Mouse (Mus musculus) heart, embryonic 15.5 days (tissue): ENCODE measurements around the gene Cfap298. TPM values are rescaled to one million over a fixed set of nuclear protein-coding genes. Genes with fewer than 3 reads are reported as not detected.

Experiments used
- ATAC-seq: fragments of 200-750 bp; cut with Nextera tagmentation; replicated peaks from 2 replicates; pipeline ENCODE4 v1.8.0; 2017; ENCODE audit warnings: low read depth, moderate TSS enrichment; ENCODE audit not compliant: insufficient number of reproducible peaks, insufficient read depth, low FRiP score
- H3K27ac ChIP-seq: fragments of 300-500 bp; sonication (generic); 2 replicates; pipeline ENCODE4 v1.5.1; 2015; ENCODE audit warnings: mild to moderate bottlenecking, inconsistent platforms
- H3K27me3 ChIP-seq: fragments of 300-500 bp; sonication (generic); 2 replicates; pipeline ENCODE4 v1.6.1; 2015; ENCODE audit warnings: inconsistent platforms
- H3K36me3 ChIP-seq: fragments of 300-500 bp; sonication (generic); 2 replicates; pipeline ENCODE4 v1.6.1; 2015; ENCODE audit warnings: mild to moderate bottlenecking, inconsistent platforms
- H3K4me1 ChIP-seq: fragments of 300-500 bp; sonication (generic); replicated peaks from 2 replicates; pipeline ENCODE4 v1.6.1; 2015; ENCODE audit warnings: inconsistent platforms
- H3K4me2 ChIP-seq: fragments of 300-500 bp; sonication (generic); 2 replicates; pipeline ENCODE4 v1.6.1; 2015; ENCODE audit warnings: inconsistent platforms, mild to moderate bottlenecking, moderate library complexity
- H3K4me3 ChIP-seq: fragments of 300-500 bp; sonication (generic); 2 replicates; pipeline ENCODE4 v1.5.1; 2015; ENCODE audit warnings: mild to moderate bottlenecking, inconsistent platforms
- H3K9ac ChIP-seq: fragments of 300-500 bp; sonication (generic); 2 replicates; pipeline ENCODE4 v1.6.1; 2015; ENCODE audit warnings: mild to moderate bottlenecking, inconsistent platforms
- H3K9me3 ChIP-seq: fragments of 300-500 bp; sonication (generic); replicated peaks from 2 replicates; pipeline ENCODE4 v1.6.1; 2016; ENCODE audit warnings: inconsistent platforms
- WGBS: fragments of 180-500 bp; shearing (Covaris S2); methylation state at CpG from one replicate; pipeline ENCODE4 v1.1.7; 2015; ENCODE audit warnings: mixed read lengths; 5-methylcytosine and 5-hydroxymethylcytosine counted together
- polyA plus RNA-seq: library from polyadenylated mRNA; unstranded; fragments of >200 nt; fragmentation: Nextera tagmentation; extraction: Ambion mirVana; gene quantifications from 2 replicates; pipeline ENCODE4 v1.2.1, GENCODE M21; 2015

The Cfap298 gene
- polyA plus RNA-seq, 1 experiment from 2014 or later: 44.2 TPM

DNA sequence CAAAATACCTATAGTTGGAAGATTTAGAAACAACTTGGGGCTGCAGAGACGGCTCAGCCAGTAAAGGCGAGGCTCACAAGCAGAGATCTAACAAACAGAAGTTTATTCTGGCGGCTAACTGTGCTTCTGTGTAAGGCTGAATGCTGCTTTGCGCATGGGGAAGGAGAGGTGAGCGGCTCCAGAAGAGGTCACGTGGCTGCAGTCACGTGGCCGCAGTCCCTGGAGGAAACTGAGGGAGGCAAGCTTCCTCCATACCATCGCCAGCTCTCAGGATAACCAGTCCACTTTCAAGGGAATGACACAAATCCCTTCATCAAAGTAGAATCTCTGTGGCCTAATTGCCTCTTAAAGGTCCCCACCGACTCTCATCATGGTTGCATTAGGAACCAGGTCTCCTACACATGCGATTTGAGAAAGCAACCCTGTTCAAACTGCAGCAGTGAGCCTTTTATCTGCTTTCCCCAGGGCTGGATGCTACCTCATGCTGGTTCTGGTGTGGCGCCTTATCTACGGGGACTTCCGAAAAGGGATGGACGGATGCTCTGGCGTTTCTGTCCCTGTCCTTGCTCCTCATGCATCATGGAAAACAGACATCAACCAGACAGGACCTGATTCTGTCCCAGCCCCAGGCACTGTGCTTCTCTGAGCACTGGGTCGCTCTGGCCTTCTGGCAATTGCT, 23.9 kb downstream of the Cfap298 start:
- Histone ChIP-seq H3K4me2 (no peak overlapping the region), H3K9me3 (no peaks in the 10 kb centered on the region), H3K27me3 (0 out of 2 replicates have a peak, but pooled peaks cover 5% of the 10 kb centered on the region), H3K36me3 (no peaks in the 10 kb centered on the region), H3K4me1 (peaks cover 2% of the 10 kb centered on the region; the same call in 1 of the 2 replicates), H3K4me3 (no peak overlapping the region), H3K27ac (no peak overlapping the region), H3K9ac (no peak overlapping the region)
- WGBS: 61% methylated on average over 17 of the region's 17 CpGs
- no peak for ATAC-seq

DNA sequence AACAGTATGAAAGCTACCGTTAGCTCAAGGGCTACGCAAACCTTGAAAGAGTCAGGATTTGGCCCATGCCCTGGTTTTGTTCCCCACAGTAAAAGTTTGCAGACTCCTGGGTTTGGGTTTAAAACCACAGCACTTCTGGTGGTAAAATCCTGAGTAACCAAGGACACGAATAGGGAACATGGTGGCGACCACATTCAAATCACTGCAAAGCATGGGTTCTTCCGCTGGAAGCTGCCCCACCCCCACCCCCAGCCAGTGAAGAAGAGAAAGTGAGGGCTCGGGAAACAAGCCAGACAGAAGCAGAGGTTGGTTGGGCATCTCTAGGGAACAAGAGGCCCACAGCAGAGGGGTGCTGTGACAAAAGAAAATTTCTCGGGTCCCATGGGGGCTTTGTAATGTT, 27.7 kb downstream of the Cfap298 start:
- WGBS: 63% methylated on average over 7 of the region's 7 CpGs

GRCm38 (mm10) chr16:90903300-90903699, 31.6 kb downstream of the Cfap298 start:
- no peak overlapping the region for H3K4me2 ChIP-seq
- no peaks in the 10 kb centered on the region for H3K9me3 ChIP-seq
- peaks cover 9% of the 10 kb centered on the region; the same call in 1 of the 2 replicates for H3K4me1 ChIP-seq
- H3K9ac ChIP-seq: no peak overlapping the region
- ATAC-seq: no peak
- 39% methylated on average over 5 of the region's 5 CpGs for WGBS
- no peaks in the 10 kb centered on the region for H3K27me3 ChIP-seq
- peak overlapping the region; percentile 37 for H3K27ac ChIP-seq
- H3K4me3 ChIP-seq: no peak overlapping the region
- no peaks in the 10 kb centered on the region for H3K36me3 ChIP-seq

More for the DNA sequence above, 27.7 kb downstream of the Cfap298 start:
- no peak overlapping the region for H3K27ac ChIP-seq
- no peaks in the 10 kb centered on the region for H3K36me3 ChIP-seq
- H3K4me3 ChIP-seq: no peak overlapping the region
- ATAC-seq: no peak
- no peaks in the 10 kb centered on the region for H3K9me3 ChIP-seq
- no peaks in the 10 kb centered on the region for H3K27me3 ChIP-seq
- no peak overlapping the region for H3K9ac ChIP-seq
- H3K4me2 ChIP-seq: no peak overlapping the region
- H3K4me1 ChIP-seq: peaks cover 5% of the 10 kb centered on the region; the same call in 1 of the 2 replicates

DNA sequence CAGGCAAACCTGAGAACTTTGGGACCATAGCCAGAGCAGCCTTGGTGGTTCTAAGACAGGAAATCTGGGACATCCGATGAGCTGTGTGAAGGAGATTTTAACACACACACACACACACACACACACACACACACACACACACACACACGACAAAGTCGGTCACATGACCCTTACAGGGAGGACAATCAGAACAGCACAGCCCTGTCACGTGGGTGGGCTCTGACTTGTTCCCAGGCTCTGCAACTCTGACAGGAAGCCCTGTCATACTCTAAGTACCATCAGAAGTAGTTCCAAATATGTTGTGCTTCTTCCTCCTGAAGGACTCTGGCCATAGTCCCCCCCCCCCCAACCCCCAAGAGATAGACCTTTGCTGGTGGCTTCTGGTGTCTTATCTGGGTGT, 33.5 kb downstream of the Cfap298 start:
- Histone ChIP-seq H3K4me3 (no peak overlapping the region), H3K9ac (no peak overlapping the region), H3K27me3 (no peaks in the 10 kb centered on the region), H3K27ac (no peak overlapping the region), H3K4me1 (peaks cover 9% of the 10 kb centered on the region; the same call in 1 of the 2 replicates), H3K9me3 (no peaks in the 10 kb centered on the region), H3K4me2 (no peak overlapping the region), H3K36me3 (no peaks in the 10 kb centered on the region)
- WGBS: 42% methylated on average over 4 of the region's 4 CpGs
- ATAC-seq: peak; percentile 47; the same call in 1 of the 2 replicates

DNA sequence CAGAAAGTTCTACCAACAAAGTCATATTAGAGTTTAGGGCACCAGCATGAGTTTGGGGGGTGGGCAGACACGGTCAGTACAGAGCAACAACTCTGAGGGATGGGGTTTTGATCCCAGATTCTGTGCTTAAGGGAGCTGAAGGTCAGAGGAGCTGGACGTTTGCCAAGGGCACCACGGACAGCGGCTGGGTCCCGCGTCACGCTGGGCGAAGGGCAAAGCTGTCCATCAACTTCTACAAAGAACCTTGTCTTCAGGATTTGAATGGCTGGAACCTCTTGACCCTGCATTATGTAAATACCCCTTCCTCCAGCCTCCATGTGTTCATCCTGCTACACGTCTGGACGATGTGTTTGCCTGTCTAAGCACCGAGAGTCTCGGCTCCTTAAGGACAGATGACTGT, 35.4 kb downstream of the Cfap298 start:
- H3K27me3 ChIP-seq: no peaks in the 10 kb centered on the region
- no peaks in the 10 kb centered on the region for H3K9me3 ChIP-seq
- H3K9ac ChIP-seq: no peak overlapping the region
- H3K27ac ChIP-seq: no peak overlapping the region
- ATAC-seq: no peak
- H3K4me3 ChIP-seq: no peak overlapping the region
- no peak overlapping the region for H3K4me2 ChIP-seq
- WGBS: 48% methylated on average over 12 of the region's 12 CpGs
- no peaks in the 10 kb centered on the region for H3K36me3 ChIP-seq
- peaks cover 9% of the 10 kb centered on the region; the same call in 1 of the 2 replicates for H3K4me1 ChIP-seq

DNA sequence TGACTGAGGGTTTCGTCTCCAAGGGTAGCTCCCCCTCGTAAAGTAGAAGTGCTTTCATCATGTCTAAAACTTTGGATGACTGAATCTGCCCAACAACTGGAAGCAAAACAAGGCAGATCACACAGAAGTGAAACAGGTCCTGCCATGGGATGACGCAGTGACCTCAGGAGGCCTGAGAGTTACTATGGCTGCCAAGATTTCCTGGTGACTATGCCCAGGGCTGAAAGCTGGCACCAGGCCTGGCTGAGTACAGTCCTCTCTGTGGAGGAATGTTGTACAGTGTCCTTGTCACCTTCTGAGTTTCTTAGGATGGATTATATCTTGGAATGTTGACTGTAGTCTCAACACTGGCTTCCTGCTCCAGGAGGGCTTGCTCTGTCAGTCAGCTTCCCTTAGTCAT, 37.3 kb downstream of the Cfap298 start:
- no peak for ATAC-seq
- H3K36me3 ChIP-seq: no peaks in the 10 kb centered on the region
- H3K27ac ChIP-seq: no peak overlapping the region
- 72% methylated on average over 3 of the region's 3 CpGs for WGBS
- H3K27me3 ChIP-seq: no peaks in the 10 kb centered on the region
- H3K9ac ChIP-seq: no peak overlapping the region
- H3K9me3 ChIP-seq: no peaks in the 10 kb centered on the region
- H3K4me2 ChIP-seq: no peak overlapping the region
- H3K4me1 ChIP-seq: 0 out of 2 replicates have a peak, but pooled peaks cover 10% of the 10 kb centered on the region
- H3K4me3 ChIP-seq: no peak overlapping the region

DNA sequence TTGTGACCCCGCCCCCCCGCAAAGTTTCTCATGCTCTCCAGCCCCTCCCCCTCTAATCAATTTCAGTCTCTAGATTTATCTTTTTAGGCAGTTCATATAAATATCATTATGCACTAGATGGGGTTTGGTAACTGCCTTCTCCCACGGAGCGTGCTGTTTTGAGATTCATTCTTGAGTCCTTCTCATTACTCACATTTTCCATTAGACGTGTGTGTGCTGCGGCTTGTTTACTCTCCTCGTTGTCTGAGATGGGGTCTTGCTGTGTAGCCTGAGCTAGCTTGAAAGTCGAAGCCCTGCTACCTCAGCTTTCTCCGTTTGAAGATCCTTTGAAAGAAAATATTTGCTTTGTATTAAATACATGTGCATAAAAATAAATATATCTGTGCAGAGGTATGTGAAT, 41.1 kb downstream of the Cfap298 start:
- Histone ChIP-seq H3K36me3 (no peaks in the 10 kb centered on the region), H3K27me3 (0 out of 2 replicates have a peak, but pooled peaks cover 3% of the 10 kb centered on the region), H3K9ac (no peak overlapping the region), H3K4me1 (peaks cover 22% of the 10 kb centered on the region), H3K4me3 (no peak overlapping the region), H3K27ac (no peak overlapping the region), H3K9me3 (no peaks in the 10 kb centered on the region), H3K4me2 (no peak overlapping the region)
- ATAC-seq: no peak
- WGBS: 44% methylated on average over 9 of the region's 9 CpGs

GRCm38 (mm10) chr16:90893019-90893418, 41.9 kb downstream of the Cfap298 start:
- Histone ChIP-seq H3K4me3 (no peak overlapping the region), H3K4me1 (peaks cover 22% of the 10 kb centered on the region), H3K9me3 (no peaks in the 10 kb centered on the region), H3K36me3 (no peaks in the 10 kb centered on the region), H3K9ac (no peak overlapping the region), H3K4me2 (no peak overlapping the region), H3K27ac (no peak overlapping the region), H3K27me3 (0 out of 2 replicates have a peak, but pooled peaks cover 3% of the 10 kb centered on the region)
- ATAC-seq: no peak
- 68% methylated on average over 7 of the region's 7 CpGs for WGBS

- H3K4me2 ChIP-seq: peak overlapping the region; percentile 23; the same call in 1 of the 2 replicates
- no peak overlapping the region for H3K4me3 ChIP-seq
- H3K27me3 ChIP-seq: 0 out of 2 replicates have a peak, but pooled peaks cover 3% of the 10 kb centered on the region
- no peaks in the 10 kb centered on the region for H3K36me3 ChIP-seq
- H3K4me1 ChIP-seq: peaks cover 22% of the 10 kb centered on the region
- H3K9me3 ChIP-seq: no peaks in the 10 kb centered on the region
- no peak overlapping the region for H3K9ac ChIP-seq
- no peak for ATAC-seq
- WGBS: 28% methylated on average over 8 of the region's 8 CpGs
- H3K27ac ChIP-seq: peak overlapping the region; percentile 69; the same call in 1 of the 2 replicates
These were observed 42.8 kb downstream of the Cfap298 start for GRCm38 (mm10) chr16:90892081-90892480.

- peak overlapping the region; percentile 23; the same call in 1 of the 2 replicates for H3K4me2 ChIP-seq
- peak overlapping the region; percentile 69 for H3K27ac ChIP-seq
- H3K27me3 ChIP-seq: 0 out of 2 replicates have a peak, but pooled peaks cover 3% of the 10 kb centered on the region
- ATAC-seq: no peak
- no peak overlapping the region; the same call in 1 of the 2 replicates for H3K4me3 ChIP-seq
- H3K9me3 ChIP-seq: no peaks in the 10 kb centered on the region
- no peak overlapping the region for H3K9ac ChIP-seq
- H3K4me1 ChIP-seq: peaks cover 22% of the 10 kb centered on the region
- WGBS: 39% methylated on average over 14 of the region's 14 CpGs
- no peaks in the 10 kb centered on the region for H3K36me3 ChIP-seq
These were observed 43.3 kb downstream of the Cfap298 start for GRCm38 (mm10) chr16:90891601-90892000.

DNA sequence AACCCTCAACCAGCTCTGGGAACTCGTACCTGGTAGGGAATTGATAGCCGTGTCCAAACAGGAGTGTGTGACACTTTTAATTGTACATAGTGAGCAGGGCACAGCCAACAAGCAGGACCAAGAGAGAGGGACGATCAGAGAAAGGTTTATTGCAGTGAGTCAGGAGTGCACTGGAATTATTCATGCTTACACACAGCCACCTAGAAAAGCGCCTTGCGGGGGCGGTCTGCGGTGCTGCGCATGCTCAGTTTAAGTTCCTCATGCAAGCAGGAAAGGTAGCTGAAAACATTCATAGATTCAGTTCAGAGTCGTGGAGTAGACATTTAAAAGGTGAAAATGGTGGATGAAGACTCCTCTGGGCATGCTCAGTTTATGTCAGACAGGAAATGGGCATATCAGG, 44.2 kb downstream of the Cfap298 start:
- Histone ChIP-seq H3K27ac (no peak overlapping the region), H3K4me2 (no peak overlapping the region), H3K9me3 (no peaks in the 10 kb centered on the region), H3K36me3 (no peaks in the 10 kb centered on the region), H3K4me3 (no peak overlapping the region), H3K9ac (no peak overlapping the region), H3K4me1 (peaks cover 31% of the 10 kb centered on the region), H3K27me3 (0 out of 2 replicates have a peak, but pooled peaks cover 3% of the 10 kb centered on the region)
- no peak for ATAC-seq
- WGBS: 89% methylated on average over 9 of the region's 9 CpGs
